Mouse (Mus musculus) lung, postnatal 0 days (tissue): ENCODE data around the gene Ppard. TPM values are rescaled to one million over a fixed set of nuclear protein-coding genes. Genes with fewer than 3 reads are reported as not detected.

Experiments
- ATAC-seq: fragments of 200-750 bp; cut with Nextera tagmentation; 2 replicates; pipeline ENCODE4 v1.8.0; 2017; ENCODE audit warnings: moderate library complexity
- DNase-seq: peaks from one replicate; pipeline ENCODE4 v3.0.0-alpha.2; 2016; ENCODE audit warnings: low spot score
- H3K27ac ChIP-seq: fragments of 300-500 bp; sonication (generic); 2 replicates; pipeline ENCODE4 v1.5.1; 2014; ENCODE audit warnings: antibody characterized with exemption, mild to moderate bottlenecking, low read length, mixed read lengths
- H3K27me3 ChIP-seq: fragments of 300-500 bp; sonication (generic); replicated peaks from 2 replicates; pipeline ENCODE4 v1.6.1; 2014; ENCODE audit warnings: low read length, mixed read lengths; ENCODE audit not compliant: insufficient read depth
- H3K36me3 ChIP-seq: fragments of 300-500 bp; sonication (generic); 2 replicates; pipeline ENCODE4 v1.6.1; 2014; ENCODE audit warnings: low read length, mixed read lengths; ENCODE audit not compliant: insufficient read depth
- H3K4me1 ChIP-seq: fragments of 300-500 bp; sonication (generic); 2 replicates; pipeline ENCODE4 v1.6.1; 2014; ENCODE audit warnings: antibody characterized with exemption, low read depth, low read length, mixed read lengths; ENCODE audit not compliant: insufficient read depth
- H3K4me2 ChIP-seq: fragments of 300-500 bp; sonication (generic); replicated peaks from 2 replicates; pipeline ENCODE4 v1.6.1; 2014; ENCODE audit warnings: low read depth, mild to moderate bottlenecking, low read length, moderate library complexity, mixed read lengths
- H3K4me3 ChIP-seq: fragments of 300-500 bp; sonication (generic); 2 replicates; pipeline ENCODE4 v1.5.1; 2014; ENCODE audit warnings: low read depth, low read length
- H3K9ac ChIP-seq: fragments of 300-500 bp; sonication (generic); replicated peaks from 2 replicates; pipeline ENCODE4 v1.6.1; 2014; ENCODE audit warnings: low read depth, mild to moderate bottlenecking
- H3K9me3 ChIP-seq: fragments of 300-500 bp; sonication (generic); 2 replicates; pipeline ENCODE4 v1.6.1; 2016; ENCODE audit warnings: low read length, mixed read lengths
- CTCF ChIP-seq: IDR thresholded peaks from 2 replicates; pipeline ENCODE4 v1.5.1; 2016; ENCODE audit warnings: antibody characterized with exemption, mild to moderate bottlenecking
- EP300 ChIP-seq: IDR thresholded peaks from 2 replicates; pipeline ENCODE4 v1.6.1; 2016; ENCODE audit warnings: antibody characterized with exemption, mild to moderate bottlenecking, control low read depth
- WGBS: fragments of 180-500 bp; shearing (Covaris S2); extraction: QIAGEN DNeasy Blood & Tissue Kit; methylation state at CpG from one replicate; pipeline ENCODE4 v1.1.7; 2014; 5-methylcytosine and 5-hydroxymethylcytosine counted together
- polyA plus RNA-seq: library from polyadenylated mRNA; unstranded; fragments of >200 nt; fragmentation: Nextera tagmentation; extraction: Ambion mirVana; gene quantifications from 2 replicates; pipeline ENCODE4 v1.2.1, GENCODE M21; 2015

The Ppard gene
- polyA plus RNA-seq, 1 experiment from 2014 or later: 2.4 TPM

- ATAC-seq (peak; percentile 10), DNase-seq (peak; percentile 92)
- 9% methylated on average over 18 of the region's 18 CpGs for WGBS
- H3K27ac ChIP-seq: no peak overlapping the region
- no peak overlapping the region for H3K4me3 ChIP-seq
- TF ChIP-seq EP300: peak; percentile 43
- peak; percentile 95 for TF ChIP-seq CTCF
- H3K9me3 ChIP-seq: no peaks in the 10 kb centered on the region
- peak overlapping the region; percentile 37 for H3K4me2 ChIP-seq
- H3K4me1 ChIP-seq: no peaks in the 10 kb centered on the region; the same call in 1 of the 2 replicates
- H3K27me3 ChIP-seq: no peaks in the 10 kb centered on the region
- no peak overlapping the region for H3K9ac ChIP-seq
- H3K36me3 ChIP-seq: no peaks in the 10 kb centered on the region
Measured at GRCm38 (mm10) chr17:28308297-28309195, 76.0 kb downstream of the Ppard start.

GRCm38 (mm10) chr17:28310831-28311230 is 78.3 kb downstream of the Ppard start:
- 67% methylated on average over 3 of the region's 3 CpGs for WGBS
- ATAC-seq (no peak), DNase-seq (no peak)
- no peak overlapping the region for H3K4me3 ChIP-seq
- no peak overlapping the region for H3K27ac ChIP-seq
- peaks cover 3% of the 10 kb centered on the region for H3K4me1 ChIP-seq
- no peaks in the 10 kb centered on the region for H3K27me3 ChIP-seq
- no peaks in the 10 kb centered on the region for H3K36me3 ChIP-seq
- H3K4me2 ChIP-seq: no peak overlapping the region
- H3K9ac ChIP-seq: no peak overlapping the region
- no peak for TF ChIP-seq EP300
- TF ChIP-seq CTCF: 0 out of 2 replicates have a peak, but pooled peaks have one; percentile 15
- no peaks in the 10 kb centered on the region for H3K9me3 ChIP-seq

GRCm38 (mm10) chr17:28311366-28312132 is 79.0 kb downstream of the Ppard start:
- H3K4me1 ChIP-seq: peaks cover 3% of the 10 kb centered on the region
- ATAC-seq (no peak), DNase-seq (no peak)
- no peak overlapping the region for H3K9ac ChIP-seq
- H3K27ac ChIP-seq: no peak overlapping the region
- H3K27me3 ChIP-seq: no peaks in the 10 kb centered on the region
- H3K36me3 ChIP-seq: no peaks in the 10 kb centered on the region
- no peak overlapping the region for H3K4me2 ChIP-seq
- no peak overlapping the region for H3K4me3 ChIP-seq
- H3K9me3 ChIP-seq: no peaks in the 10 kb centered on the region
- TF ChIP-seq EP300: no peak
- TF ChIP-seq CTCF: no peak
- 74% methylated on average over 5 of the region's 5 CpGs for WGBS

GRCm38 (mm10) chr17:28312232-28313211 is 80.0 kb downstream of the Ppard start:
- H3K27ac ChIP-seq: peak overlapping the region; percentile 57
- H3K4me3 ChIP-seq: peak overlapping the region; percentile 69; the same call in 1 of the 2 replicates
- no peaks in the 10 kb centered on the region for H3K9me3 ChIP-seq
- H3K27me3 ChIP-seq: no peaks in the 10 kb centered on the region
- peaks cover 3% of the 10 kb centered on the region for H3K4me1 ChIP-seq
- H3K4me2 ChIP-seq: peak overlapping the region; percentile 92
- DNase-seq (peak; percentile 49), ATAC-seq (peak; percentile 1; the same call in 1 of the 2 replicates)
- H3K9ac ChIP-seq: no peak overlapping the region
- TF ChIP-seq CTCF (peak; percentile 48), EP300 (no peak)
- 22% methylated on average over 17 of the region's 17 CpGs for WGBS
- H3K36me3 ChIP-seq: peaks cover 8% of the 10 kb centered on the region

- ATAC-seq: peak; percentile 98
- Histone ChIP-seq H3K4me2 (peak within 1 kb of the TSS; percentile 92), H3K4me3 (peak within 1 kb of the TSS; percentile 69), H3K36me3 (peaks cover 12% of the 10 kb centered on the region), H3K9ac (peak within 1 kb of the TSS; percentile 76), H3K27me3 (no peaks in the 10 kb centered on the region), H3K9me3 (no peaks in the 10 kb centered on the region), H3K27ac (peak within 1 kb of the TSS; percentile 96), H3K4me1 (peaks cover 3% of the 10 kb centered on the region)
- peak; percentile 100 for DNase-seq
- WGBS: under 1% methylated on average over 56 of the region's 69 CpGs
- peak; percentile 10; the same call in 1 of the 2 replicates for TF ChIP-seq CTCF
- no peak for TF ChIP-seq EP300
Measured at GRCm38 (mm10) chr17:28313212-28313879, 80.8 kb downstream of the Ppard start, which contains the start of gene Fance. Gene Fance (plus strand): TSS chr17:28313519.
